Mouse (Mus musculus) left cerebral cortex, postnatal 4 days (tissue): ENCODE data around the gene Slco1a5. TPM values are rescaled to one million over a fixed set of nuclear protein-coding genes. Genes with fewer than 3 reads are reported as not detected.
"Not testable (repeated sequence)": the region's sequence is repeated elsewhere in the genome, so short reads cannot be mapped to it uniquely, and the experiment has no call there.

ENCODE experiments used
- DNase-seq: peaks from one replicate; pipeline ENCODE4 v3.0.0-alpha.2; 2022
- intact Hi-C: fragments of 180-260 bp; cut with DNase I; formaldehyde crosslinking; loops from one replicate; pipeline ENCODE4 v1.15.1; 2025
- total RNA-seq, 2 experiments: library from RNA; stranded (reverse); gene quantifications; 2 replicates each; pipeline ENCODE4 v1.2.3; 2021

Slco1a5 gene
- total RNA-seq: under 1 TPM; 0.14 to 0.16 TPM

DNA sequence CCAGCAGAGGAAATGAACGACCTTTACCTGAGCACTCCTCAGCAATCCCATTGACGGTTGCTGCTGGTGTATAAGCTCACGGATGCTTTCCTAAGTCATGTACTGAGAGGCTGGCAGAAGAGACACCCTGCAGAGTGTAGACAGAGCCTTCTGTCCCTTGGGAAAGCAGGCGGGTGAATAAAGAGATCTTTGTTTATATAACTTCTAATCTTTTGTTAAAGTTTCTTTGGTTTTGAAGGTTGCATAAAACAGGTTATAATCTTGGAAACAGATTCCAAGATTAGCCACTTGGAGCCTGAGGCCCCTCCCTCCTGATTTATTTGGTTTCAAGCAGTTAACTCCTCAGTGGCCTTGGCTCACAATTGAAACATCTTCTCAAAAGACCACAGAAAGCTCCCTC lies at the start of gene Slco1a5:
TSS of gene Slco1a5 (minus strand) at position 101 of the 400 bp plus-strand sequence.
- intact Hi-C loops: no loop called here
- no peak for DNase-seq

- intact Hi-C loops: no loop called here
Observed at GRCm38 (mm10) chr6:142369568-142369967, 46.8 kb upstream of the Slco1a5 start.

DNA sequence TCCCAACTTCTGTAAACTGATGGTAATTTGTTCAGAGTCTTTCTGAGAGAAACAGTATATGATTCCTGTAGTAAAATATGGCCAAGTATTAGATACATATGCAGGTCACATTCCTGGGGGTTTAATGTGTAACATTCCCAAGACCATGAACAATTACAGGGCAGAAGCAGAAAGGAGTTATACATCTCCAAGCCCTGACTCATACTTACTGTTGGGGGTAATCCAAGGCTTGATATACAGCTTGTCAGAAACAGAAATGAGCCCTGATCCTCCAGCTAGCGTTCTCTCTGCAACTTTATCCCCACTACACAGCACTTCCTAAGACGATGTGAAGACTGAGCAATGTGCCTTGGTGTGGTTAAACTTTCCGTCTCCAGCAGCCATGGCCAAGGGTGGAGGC lies 44.8 kb upstream of the Slco1a5 start:
- intact Hi-C loops: no loop called here
- DNase-seq: no peak

More at GRCm38 (mm10) chr6:142369568-142369967, 46.8 kb upstream of the Slco1a5 start:
- DNase-seq: no peak

GRCm38 (mm10) chr6:142366473-142367018 lies 43.8 kb upstream of the Slco1a5 start:
- DNase-seq: no peak
- intact Hi-C loops: no loop called here

DNA sequence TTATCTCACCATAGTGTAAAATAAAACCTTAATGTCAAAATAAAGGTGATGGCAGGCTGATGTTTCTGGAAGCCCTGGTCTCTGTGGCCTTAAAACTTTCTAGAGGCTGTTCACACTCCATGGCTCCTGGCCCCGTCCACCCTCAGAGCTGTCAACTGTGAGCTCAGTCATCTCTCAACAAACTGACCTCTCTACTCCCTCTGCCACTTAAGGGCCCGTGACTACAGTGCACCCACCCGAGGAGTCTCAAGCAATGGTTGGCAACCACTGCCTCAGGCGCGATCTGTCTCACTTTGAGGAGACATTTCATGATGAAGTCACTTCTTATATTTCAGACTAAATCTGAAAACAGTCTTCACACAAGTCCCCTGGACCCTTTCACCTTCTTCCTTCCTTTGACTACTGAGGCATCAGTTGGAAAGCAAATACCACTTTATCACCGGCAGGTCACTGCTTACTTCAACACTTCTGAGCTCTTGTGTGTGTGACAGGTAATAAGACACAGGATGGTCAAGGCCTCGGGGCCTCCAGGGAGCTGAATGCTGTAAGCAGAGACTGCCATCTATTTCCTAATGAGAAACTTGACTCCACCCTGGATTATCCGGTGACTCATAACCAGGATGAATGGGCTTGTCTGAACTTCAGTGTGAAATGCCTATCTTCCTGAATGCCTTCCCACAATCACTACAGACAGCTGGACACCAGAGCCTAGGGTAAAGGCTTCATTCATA lies 43.1 kb upstream of the Slco1a5 start:
- DNase-seq: no peak
- intact Hi-C loops: no loop called here

- intact Hi-C loops: no loop called here
- DNase-seq: peak; percentile 7
Observed at GRCm38 (mm10) chr6:142363019-142363576, 40.3 kb upstream of the Slco1a5 start.

DNA sequence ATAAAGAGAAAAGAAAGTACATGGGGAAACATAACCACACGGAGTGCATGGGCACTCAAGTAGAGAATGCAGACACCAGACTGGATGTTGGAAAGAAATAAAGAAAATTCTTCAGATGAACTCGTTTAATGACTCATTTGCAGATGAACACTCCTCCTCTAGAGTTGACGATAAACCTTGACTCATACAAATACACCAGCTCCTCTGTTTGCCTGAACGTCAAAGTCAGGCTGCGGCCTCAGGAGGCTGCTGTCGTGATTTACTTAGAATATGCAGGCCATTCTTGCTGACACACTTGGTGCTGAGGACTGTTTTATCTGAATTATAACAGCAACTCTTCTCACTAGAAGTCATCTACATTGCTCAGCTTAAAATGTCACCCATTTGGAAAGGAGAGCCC lies 39.3 kb upstream of the Slco1a5 start:
- no peak for DNase-seq
- intact Hi-C loops: no loop called here

DNA sequence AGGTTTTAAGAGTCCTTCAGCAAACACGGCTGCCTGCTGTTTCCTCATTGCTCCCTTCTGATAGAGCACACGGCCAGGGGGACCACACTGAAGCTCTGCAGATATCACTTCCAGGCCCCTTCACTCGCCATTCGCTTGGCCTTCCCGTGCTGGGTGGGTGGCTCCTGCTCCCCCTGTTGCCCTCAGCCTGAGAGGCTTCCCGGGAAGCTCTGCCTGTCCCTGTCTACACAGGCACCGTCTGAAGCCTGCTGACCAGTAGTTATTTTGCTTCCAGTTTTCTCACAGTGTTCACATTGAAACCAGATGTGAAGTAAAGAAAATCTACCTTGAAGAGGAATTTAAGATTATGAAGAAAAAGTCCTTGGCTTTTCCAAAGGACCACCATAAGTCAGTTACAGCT lies 34.3 kb upstream of the Slco1a5 start:
- intact Hi-C loops: no loop called here

GRCm38 (mm10) chr6:142352099-142352498 lies 29.3 kb upstream of the Slco1a5 start:
- DNase-seq, intact Hi-C loops: not testable (repeated sequence)

More for the DNA sequence above, 34.3 kb upstream of the Slco1a5 start:
- DNase-seq: no peak

DNA sequence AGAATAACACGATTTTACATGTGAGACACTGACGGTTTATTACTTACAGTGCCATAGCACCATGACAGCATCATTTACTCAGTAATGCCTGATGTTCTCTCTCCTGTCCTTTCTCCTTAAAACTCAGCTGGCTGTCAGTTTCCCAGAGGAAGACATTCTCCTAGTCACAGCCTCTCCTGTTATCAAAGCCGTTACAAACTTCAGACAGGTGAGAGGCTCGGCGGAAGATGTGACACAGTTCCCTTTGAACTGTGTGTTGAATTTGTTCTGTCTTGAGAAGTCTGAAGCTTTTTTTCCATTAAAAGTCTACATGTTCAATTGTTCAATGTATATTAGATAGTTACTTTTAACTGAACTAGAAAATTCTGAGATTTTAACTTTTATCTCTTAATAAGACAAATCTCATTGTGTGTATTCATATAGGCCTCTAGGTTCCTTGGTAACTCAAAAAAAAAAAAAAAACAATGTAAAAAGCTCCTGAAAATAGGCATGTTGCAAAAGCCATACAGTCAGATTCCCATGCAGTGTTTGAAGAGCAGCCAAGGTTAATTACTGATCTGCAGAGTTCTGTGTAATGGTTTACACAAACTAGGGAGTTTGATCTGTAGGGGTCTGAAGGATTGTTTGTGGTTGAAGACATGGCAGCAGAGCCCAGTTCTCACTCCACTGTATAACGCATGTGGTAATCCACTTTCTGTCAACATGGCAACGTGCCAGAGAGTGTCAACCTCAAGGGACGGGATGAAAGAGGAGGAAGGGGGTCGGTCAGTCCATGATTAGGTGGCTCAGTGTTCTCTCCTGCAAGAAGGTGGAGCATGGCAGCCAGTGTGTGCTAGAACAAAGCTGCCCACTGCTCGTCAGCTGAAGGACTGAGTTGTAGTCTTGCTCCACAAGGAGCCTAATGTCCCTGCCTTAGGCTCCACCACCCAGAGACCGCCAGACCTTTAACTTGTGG lies 24.9 kb upstream of the Slco1a5 start:
- intact Hi-C loops: no loop called here
- DNase-seq: no peak

DNA sequence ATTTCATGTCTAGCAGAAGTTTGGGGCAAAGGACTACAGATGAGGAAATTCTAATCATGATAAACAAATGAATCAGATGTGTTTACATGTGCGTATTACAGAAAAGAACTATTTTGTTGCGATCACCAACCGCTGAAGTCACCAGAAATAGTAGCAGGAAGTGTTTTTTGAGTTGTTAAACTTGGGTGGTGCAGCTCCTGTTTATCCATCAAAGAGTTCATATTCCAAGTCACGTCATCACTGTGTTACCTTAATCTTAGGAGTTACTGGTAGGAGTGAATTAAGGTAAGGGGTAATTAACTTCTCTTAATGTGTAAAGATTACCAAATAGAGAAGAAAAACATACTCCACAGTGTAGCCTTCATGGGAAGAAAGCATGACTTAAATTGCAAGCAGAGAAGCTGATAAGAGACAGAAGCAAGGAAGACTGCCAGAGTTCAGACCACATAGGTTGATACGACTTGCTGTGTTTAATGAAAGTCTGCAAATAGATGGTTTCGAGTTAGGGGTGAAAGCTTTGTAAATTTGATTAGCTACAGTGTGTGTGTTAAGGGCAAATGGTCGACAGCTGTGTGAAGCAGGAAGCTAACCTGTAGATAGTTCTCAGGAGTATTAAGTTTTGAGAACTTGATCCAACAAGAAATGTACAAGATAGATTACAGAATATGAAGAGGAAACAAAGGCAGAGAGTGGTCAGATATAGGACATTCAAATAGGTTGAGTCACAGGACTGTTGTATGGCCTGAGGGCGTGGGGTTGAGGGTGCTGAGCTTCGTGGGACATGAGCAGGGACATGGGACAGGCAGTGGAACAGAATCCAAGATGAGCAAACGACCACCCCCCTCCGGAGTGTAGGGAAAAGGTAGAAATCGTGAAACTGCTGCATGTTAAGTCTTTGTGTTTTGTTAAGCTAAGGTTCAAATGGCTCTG lies 23.7 kb upstream of the Slco1a5 start:
- no peak for DNase-seq
- intact Hi-C loops: no loop called here

DNA sequence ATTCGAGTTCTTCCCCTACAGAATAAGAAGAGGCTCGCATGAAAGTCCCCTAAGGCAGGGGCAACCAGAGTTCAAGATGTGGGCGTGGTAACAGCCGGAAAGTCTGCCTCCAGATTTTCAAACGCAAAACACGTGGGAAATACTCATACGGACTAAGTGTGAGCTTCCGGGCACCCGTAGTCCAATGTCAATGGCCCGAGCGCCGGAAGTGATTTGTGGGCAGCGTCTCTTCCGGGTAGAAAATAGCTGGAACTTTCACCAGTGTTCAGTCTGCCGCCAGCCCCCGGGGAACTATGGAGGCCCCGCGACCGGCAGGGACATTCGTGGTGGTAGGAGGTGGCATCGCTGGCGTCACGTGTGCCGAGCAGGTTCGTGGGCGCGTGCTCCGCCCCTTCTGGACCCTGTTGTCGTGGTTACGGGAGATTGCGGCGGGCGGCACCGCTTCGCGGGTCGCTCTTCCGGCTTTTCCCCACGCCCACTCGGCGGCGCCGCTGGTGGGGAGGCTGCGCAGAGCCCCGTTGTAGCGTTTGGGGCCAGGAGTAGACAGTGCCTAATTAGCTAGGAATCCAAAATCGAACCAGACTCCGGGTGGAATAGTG lies 22.8 kb upstream of the Slco1a5 start, which contains the start of gene Pyroxd1:
TSS of gene Pyroxd1 (plus strand) at position 215 of the 599 bp plus-strand sequence.
- DNase-seq: peak; percentile 83
- intact Hi-C loops: no loop called here

GRCm38 (mm10) chr6:142343561-142343960 lies 20.8 kb upstream of the Slco1a5 start:
- intact Hi-C loops: no loop called here

GRCm38 (mm10) chr6:142339576-142339975 lies 16.8 kb upstream of the Slco1a5 start:
- intact Hi-C loops: no loop called here
- DNase-seq: no peak

More at GRCm38 (mm10) chr6:142343561-142343960, 20.8 kb upstream of the Slco1a5 start:
- DNase-seq: peak; percentile 54

DNA sequence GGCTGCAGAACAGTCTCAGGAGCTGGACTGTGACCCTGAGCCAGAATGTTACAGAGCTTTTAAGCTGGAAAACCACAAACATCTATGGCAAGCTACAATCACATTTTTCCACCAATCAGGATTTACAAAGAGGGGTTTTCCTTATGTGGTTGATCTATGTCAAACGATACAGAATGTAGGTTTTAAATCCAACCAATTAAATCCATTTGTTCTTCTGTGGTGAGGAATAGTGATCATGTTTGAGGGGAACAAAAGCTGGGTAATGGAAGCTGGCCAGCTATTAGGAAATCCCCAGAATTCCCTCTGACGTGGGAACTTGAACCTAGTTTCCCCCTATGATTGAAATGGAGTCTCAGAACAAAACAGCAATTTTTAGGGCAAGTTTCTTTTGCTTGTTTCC lies 16.2 kb upstream of the Slco1a5 start:
- intact Hi-C loops: no loop called here
- DNase-seq: no peak

- DNase-seq: no peak
- intact Hi-C loops: no loop called here
Observed at GRCm38 (mm10) chr6:142329201-142329600, 6.4 kb upstream of the Slco1a5 start.

GRCm38 (mm10) chr6:142326598-142326997 lies 3.8 kb upstream of the Slco1a5 start:
- DNase-seq: no peak
- intact Hi-C loops: no loop called here

DNA sequence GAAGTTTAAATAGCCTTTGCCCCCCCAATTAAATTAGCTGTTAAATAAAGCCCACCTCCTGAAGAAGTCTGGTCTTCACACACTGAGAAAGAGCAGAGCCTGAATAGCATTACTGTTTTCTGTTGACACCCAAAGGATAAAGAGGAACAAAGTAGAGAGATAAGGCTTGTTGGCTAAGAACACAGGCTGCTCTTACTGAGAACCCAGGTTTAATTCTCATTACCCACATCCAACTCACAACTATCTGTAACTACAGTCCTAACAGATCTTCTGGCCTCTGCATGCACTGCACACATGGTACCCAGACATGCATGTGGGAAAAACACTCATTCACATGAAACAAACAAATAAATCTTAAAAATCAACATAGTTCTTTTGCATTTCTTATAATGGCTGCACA lies 5.7 kb downstream of the Slco1a5 start:
- no peak for DNase-seq

GRCm38 (mm10) chr6:142314285-142314684 lies 8.5 kb downstream of the Slco1a5 start:
- no peak for DNase-seq
- intact Hi-C loops: no loop called here

More for the DNA sequence above, 5.7 kb downstream of the Slco1a5 start:
- intact Hi-C loops: no loop called here
